Mouse (Mus musculus): ENCODE results near the gene Cxcr3.

Gene Cxcr3

GRCm38 (mm10) chrX:101733828-101734319 lies at the start of gene Cxcr3:
TSS of gene Cxcr3 (minus strand) at chrX:101734269.
- no peak for DNase-seq (ENCODE audit: extremely low spot score)

DNA sequence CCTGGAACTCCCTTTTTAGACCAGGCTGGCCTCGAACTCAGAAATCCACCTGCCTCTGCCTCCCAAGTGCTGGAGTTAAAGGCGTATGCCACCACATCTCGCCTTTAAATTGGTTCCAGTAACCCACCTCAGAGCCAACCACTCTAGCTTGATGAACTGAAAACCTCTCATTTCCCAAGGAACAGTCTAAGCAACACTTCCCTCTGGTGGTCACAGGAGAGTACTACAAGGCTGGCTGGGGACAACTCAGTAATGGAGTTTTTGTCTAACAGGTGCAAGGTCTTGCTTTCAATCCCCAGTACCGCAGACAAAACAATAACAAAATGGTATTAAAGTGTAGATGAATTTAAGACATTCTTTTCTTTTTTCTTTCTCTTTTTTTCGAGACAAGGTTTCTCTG lies 38.0 kb upstream of the Cxcr3 start:
- DNase-seq (ENCODE audit: extremely low spot score): peak; percentile 32

DNA sequence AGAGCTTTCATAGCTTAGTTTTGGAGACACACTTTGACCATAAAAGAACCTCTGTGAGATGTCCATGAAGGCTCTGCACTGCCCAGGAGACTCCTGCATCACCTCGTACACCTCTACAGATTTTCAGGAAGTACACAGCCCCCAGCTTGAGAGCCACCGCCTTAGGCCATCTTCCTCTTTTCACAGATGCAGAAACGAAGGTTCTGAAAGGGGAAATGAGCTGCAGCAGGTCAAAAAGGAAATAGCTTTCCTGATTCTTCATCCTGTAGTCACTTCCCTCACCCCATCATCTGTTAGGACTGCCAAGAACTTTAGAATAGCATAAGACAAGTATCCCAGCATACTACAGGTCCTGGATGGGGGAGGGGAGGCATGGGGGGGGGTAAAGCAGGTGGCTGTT lies 36.2 kb upstream of the Cxcr3 start:
- no peak for DNase-seq (ENCODE audit: extremely low spot score)

- no peak for DNase-seq (ENCODE audit: extremely low spot score)
Observed at GRCm38 (mm10) chrX:101769478-101769877, 35.4 kb upstream of the Cxcr3 start.

GRCm38 (mm10) chrX:101767280-101767679 lies 33.2 kb upstream of the Cxcr3 start:
- no peak for DNase-seq (ENCODE audit: extremely low spot score)

GRCm38 (mm10) chrX:101765111-101765510 lies 31.0 kb upstream of the Cxcr3 start:
- DNase-seq (ENCODE audit: extremely low spot score): no peak

- no peak for DNase-seq (ENCODE audit: extremely low spot score)
Observed at GRCm38 (mm10) chrX:101764621-101765020, 30.6 kb upstream of the Cxcr3 start.

DNA sequence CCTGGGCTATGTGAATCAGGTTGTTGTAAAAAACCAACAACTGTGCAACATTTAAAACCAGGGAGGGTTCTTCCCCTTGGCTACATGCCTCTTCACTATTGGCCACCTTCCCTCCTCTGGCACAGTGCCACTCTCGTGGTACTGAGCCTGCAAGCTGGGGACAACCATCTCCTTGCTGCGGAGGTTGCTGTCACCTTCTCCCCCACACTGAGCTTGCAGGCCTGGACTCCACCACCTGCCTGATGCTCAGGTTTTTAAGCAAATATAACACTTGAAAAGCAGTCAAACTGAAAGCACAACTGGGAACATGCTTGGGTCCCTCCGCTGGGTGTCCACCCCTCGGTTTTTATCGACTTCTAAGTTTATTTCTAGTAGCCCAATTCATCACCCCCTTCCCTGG lies 20.4 kb upstream of the Cxcr3 start:
- no peak for DNase-seq (ENCODE audit: extremely low spot score)

- DNase-seq (ENCODE audit: extremely low spot score): no peak
Observed at GRCm38 (mm10) chrX:101750144-101750543, 16.1 kb upstream of the Cxcr3 start.

DNA sequence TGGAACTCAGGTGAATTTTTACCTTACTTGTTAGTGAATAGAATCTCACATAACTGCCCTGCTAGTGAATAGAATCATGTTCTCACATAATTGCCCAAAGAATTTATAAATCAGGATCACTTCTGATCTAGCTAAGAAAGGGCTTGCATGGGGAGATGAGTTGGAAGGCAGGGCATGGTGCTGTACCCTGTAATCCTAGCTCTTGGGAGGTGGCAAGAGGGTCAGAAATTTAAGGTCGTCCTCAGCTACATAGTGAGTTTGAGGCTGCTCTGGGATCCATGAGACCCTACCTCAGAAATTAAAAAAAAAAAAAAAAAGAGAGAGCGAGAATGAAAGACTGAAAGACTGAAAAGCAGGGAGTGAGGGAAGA lies 7.0 kb upstream of the Cxcr3 start:
- no peak for DNase-seq (ENCODE audit: extremely low spot score)

DNA sequence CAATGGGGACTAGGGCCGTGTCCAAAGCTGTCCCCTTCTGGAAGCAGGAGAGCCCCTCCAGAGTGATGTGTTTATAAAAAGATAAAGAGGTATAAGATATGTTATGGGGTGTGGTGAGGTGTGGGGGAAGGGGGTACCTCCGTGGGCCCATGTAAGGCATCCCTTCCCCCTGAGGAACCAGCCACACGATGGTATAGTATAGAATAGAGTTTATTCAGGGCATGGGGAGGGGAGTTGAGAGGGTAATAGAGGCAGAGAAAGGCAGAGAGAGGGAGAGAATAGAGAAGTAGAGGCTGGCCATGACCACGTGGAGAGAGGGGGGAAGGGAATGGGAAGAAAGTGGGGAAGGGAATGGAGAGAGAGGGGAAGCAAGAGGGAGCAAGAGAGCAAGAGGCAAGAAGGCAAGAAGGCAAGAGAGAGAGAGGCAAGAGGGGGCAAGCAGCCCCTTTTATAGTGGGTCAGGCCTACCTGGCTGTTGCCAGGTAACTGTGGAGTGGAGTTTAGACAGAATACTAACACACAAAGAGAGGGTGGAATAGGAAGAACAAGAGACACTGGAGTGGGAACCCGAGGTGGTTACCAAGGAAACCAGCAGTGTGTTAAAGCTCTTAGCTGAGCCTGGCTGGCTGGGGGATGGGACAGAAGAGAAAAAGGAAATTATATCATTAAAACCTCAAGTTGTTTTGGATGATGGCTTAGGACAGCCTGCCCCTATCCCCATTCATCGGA lies 6.4 kb upstream of the Cxcr3 start:
- no peak for DNase-seq (ENCODE audit: extremely low spot score)

DNA sequence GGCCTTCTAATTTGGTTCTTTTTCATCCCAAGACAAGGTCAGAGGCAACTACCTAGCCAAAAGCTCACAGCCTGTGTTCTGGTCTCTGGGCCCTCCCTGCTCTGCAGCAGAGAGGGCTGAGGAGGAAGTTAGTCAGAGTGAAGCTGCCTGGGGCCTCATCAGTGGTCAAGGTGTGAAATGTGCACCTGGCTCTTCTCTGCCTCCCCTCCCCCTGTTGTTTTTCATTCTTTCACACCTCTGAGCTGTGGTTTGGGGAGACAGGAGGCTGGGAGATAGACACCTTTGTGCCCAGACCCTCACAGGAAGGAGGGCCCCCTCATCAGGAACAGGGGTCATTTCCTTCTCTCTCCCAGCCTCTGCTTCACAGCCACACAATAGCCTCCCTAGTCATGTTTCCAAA lies 3.1 kb upstream of the Cxcr3 start:
- DNase-seq (ENCODE audit: extremely low spot score): no peak

DNA sequence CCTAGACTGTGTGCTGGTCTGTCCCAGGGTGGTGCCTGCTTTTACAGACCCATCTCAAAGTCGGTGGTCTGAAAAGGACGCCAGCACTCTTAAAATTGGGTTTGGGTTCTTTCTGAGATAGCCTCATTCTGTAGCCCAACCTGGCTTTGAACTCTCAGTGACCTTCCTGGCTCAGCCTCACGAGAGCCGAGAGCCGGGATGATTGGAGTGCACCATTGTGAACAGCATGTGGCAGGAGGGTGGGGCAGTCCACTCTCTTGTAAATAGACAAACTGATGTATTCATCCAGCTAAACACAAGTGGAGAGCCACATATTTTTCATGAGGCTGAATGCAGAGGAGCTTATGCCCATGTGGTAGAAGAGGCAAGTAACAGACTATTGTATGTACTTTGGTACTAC lies 912 bp upstream of the Cxcr3 start:
- no peak for DNase-seq (ENCODE audit: extremely low spot score)

- no peak for DNase-seq (ENCODE audit: extremely low spot score)
Observed at GRCm38 (mm10) chrX:101733288-101733687, 781 bp downstream of the Cxcr3 start.

GRCm38 (mm10) chrX:101732644-101733043 lies 1.4 kb downstream of the Cxcr3 start:
- no peak for DNase-seq (ENCODE audit: extremely low spot score)

DNA sequence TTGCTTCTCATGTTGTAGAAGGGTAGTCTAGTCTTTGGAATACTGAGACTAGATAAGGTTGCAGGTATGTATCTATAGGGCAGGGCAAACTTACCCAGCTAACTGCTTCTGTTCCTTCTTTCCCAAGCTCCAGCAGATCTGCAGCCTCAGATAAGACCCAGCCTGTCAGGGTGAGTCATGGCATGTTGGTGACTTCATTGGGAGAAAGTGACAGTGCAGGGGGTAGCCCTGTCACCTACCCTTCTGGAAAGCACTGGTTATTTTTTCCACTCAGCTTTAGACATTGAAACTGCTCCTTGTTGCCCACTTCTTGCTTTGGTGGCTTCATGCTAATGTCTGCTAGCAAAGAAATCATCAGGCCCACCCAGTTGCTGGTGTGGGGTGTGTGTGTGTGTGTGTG lies 4.1 kb downstream of the Cxcr3 start:
- DNase-seq (ENCODE audit: extremely low spot score): no peak

- DNase-seq (ENCODE audit: extremely low spot score): no peak
Observed at GRCm38 (mm10) chrX:101720401-101720800, 13.7 kb downstream of the Cxcr3 start.

DNA sequence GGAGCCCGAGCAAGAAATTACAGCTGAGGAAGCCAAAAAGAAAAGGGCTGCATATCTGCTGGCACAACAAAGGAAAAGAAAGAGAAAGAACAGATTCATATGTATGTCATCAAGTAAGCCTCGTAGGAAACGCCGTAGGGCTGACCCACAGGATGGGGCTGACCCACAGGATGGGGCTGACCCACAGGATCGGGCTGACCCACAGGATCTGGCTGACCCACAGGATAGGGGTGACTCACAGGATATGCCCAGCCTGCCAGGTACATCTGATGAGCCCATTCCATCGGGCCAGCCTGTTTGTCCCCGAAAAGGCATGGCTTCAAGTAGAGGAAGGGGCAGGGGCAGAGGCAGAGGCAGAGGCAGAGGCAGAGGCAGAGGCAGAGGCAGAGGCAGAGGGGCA lies 29.0 kb downstream of the Cxcr3 start:
- DNase-seq (ENCODE audit: extremely low spot score): no peak

DNA sequence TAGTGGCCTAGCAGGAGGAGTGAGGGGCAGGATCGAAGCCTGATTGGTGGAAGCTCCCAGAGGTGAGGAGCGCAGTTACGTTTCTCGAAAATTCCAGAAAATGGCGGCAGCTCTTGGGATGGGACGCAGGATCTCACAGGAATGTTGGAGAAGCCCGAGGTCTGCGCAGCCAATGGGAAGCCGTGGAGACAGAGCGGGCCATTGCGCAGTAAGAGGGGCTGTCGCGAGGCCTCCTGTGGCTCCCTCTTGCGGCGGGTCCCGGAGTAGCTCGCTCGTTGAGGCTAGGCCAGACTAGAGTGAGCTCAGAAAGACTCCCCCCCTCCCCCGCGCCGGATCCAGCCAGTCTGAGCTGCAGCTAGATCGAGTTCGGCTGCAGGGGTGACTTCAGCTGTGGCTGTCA lies 35.8 kb downstream of the Cxcr3 start:
- no peak for DNase-seq (ENCODE audit: extremely low spot score)

- no peak for DNase-seq (ENCODE audit: extremely low spot score)
Observed at GRCm38 (mm10) chrX:101697537-101697936, 36.5 kb downstream of the Cxcr3 start.

DNA sequence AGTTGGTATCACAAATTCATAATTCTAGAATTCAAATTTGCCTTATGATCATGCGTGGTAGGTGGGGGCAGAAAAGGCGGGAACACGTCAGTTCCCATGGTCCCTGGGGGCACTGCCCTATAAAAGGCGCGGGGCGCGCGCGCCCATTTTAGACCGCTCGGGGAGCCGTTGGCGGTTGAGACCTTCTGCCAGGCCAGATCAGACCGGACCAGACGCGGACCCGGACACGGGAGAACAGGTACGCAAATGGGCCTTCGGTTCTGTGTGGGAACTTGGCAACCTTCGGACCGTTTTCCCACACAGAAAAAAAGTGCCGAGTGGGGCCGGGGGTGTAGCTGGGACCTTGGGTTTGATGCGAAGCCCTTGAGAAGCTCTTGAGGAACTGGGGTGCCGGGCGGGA lies 38.4 kb downstream of the Cxcr3 start:
- DNase-seq (ENCODE audit: extremely low spot score): no peak
